Mouse (Mus musculus) brain, embryonic 14.5 days (tissue): ENCODE measurements around the gene Diras2.

Experiments used
- CTCF ChIP-seq: fragments of 200-500 bp; IDR thresholded peaks from 2 replicates; pipeline ENCODE4 v1.5.1; 2012; ENCODE audit warnings: inconsistent platforms, mild to moderate bottlenecking, moderate library complexity, borderline replicate concordance; ENCODE audit not compliant: insufficient read depth, insufficient read length; ENCODE audit errors: extremely low read depth
- POLR2A ChIP-seq: fragments of 200-500 bp; IDR thresholded peaks from 2 replicates; pipeline ENCODE4 v1.6.1; 2012; ENCODE audit warnings: mild to moderate bottlenecking, inconsistent platforms, borderline replicate concordance; ENCODE audit not compliant: poor library complexity, insufficient read depth, insufficient read length, severe bottlenecking; ENCODE audit errors: extremely low read depth

DNA sequence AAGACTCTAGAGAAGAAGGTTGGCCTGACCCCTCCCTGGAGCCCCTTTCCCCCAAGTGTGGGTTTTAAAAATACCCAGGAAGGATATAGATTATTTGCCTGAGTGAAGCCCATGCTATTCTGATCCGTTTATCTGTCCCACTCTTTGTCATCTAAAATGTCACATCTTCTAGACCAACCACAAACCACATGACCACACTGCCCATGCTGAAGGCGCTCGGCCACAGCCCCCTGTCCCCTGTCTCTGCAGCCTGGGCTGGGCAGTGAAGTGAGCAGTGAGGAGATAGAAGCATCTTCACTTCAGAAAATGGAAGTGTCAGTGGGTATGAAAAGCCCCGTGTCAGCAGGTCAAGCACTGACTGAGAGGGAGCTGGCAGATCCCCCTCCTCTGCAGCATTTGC is 11.6 kb upstream of the Diras2 start:
- TF ChIP-seq CTCF (no peak), POLR2A (no peak)
